Mouse (Mus musculus) testis, adult 2 months (tissue): Measurements from ENCODE around the gene Ggt5.

Source experiments
- CTCF ChIP-seq: fragments of 200-500 bp; IDR thresholded peaks from 2 replicates; pipeline ENCODE4 v1.5.1; 2012; ENCODE audit warnings: low read depth, mild to moderate bottlenecking, inconsistent platforms, low read length, moderate library complexity; ENCODE audit not compliant: control insufficient read depth, insufficient read depth, insufficient replicate concordance
- POLR2A ChIP-seq: fragments of 200-500 bp; IDR thresholded peaks from 2 replicates; pipeline ENCODE4 v1.6.1; 2012; ENCODE audit warnings: low read depth, mild to moderate bottlenecking, inconsistent platforms, low read length, moderate library complexity; ENCODE audit not compliant: control insufficient read depth

- TF ChIP-seq CTCF (no peak), POLR2A (no peak)
These were observed 21.3 kb downstream of the Ggt5 start for GRCm38 (mm10) chr10:75610486-75610885.
